Mouse (Mus musculus) olfactory bulb, adult 2 months (tissue): Measurements from ENCODE around the gene Gm28038.

Experiments
- CTCF ChIP-seq: fragments of 200-500 bp; IDR thresholded peaks from 2 replicates; pipeline ENCODE4 v1.5.1; 2012; ENCODE audit warnings: low read depth, mild to moderate bottlenecking, low read length, moderate library complexity; ENCODE audit not compliant: insufficient read depth
- POLR2A ChIP-seq: fragments of 200-500 bp; IDR thresholded peaks from 2 replicates; pipeline ENCODE4 v1.6.1; 2012; ENCODE audit warnings: mild to moderate bottlenecking, low read depth, low read length, moderate library complexity; ENCODE audit not compliant: insufficient read depth

- TF ChIP-seq CTCF (no peak), POLR2A (no peak)
Observed at GRCm38 (mm10) chr2:30258600-30258999, 22.2 kb upstream of the Gm28038 start.
